Mouse (Mus musculus): ENCODE results near the gene Deup1.
"Not testable (repeated sequence)": the region's sequence is repeated elsewhere in the genome, so short reads cannot be mapped to it uniquely, and the experiment has no call there.

Gene Deup1

GRCm38 (mm10) chr9:15587157-15587854 is 40.4 kb downstream of the Deup1 start:
- no peak for ATAC-seq (ENCODE audit: low TSS enrichment)

- no peak for ATAC-seq (ENCODE audit: low TSS enrichment)
Observed at GRCm38 (mm10) chr9:15585956-15586355, 41.8 kb downstream of the Deup1 start.

- ATAC-seq (ENCODE audit: low TSS enrichment) = no peak
Observed at GRCm38 (mm10) chr9:15584209-15584608, 43.5 kb downstream of the Deup1 start.

GRCm38 (mm10) chr9:15582026-15582425 is 45.7 kb downstream of the Deup1 start:
- no peak for ATAC-seq (ENCODE audit: low TSS enrichment)

- ATAC-seq (ENCODE audit: low TSS enrichment) = no peak
Observed at GRCm38 (mm10) chr9:15580176-15580575, 47.6 kb downstream of the Deup1 start.

GRCm38 (mm10) chr9:15578946-15579345 is 48.8 kb downstream of the Deup1 start:
- ATAC-seq (ENCODE audit: low TSS enrichment) = no peak

- no peak for ATAC-seq (ENCODE audit: low TSS enrichment)
Observed at GRCm38 (mm10) chr9:15578427-15578826, 49.3 kb downstream of the Deup1 start.

GRCm38 (mm10) chr9:15574750-15575454 is 52.8 kb downstream of the Deup1 start:
- no peak for ATAC-seq (ENCODE audit: low TSS enrichment)

- no peak for ATAC-seq (ENCODE audit: low TSS enrichment)
Observed at GRCm38 (mm10) chr9:15562353-15562752, 65.4 kb downstream of the Deup1 start.

- ATAC-seq (ENCODE audit: low TSS enrichment) = no peak
Observed at GRCm38 (mm10) chr9:15560451-15560850, 67.3 kb downstream of the Deup1 start.

- ATAC-seq (ENCODE audit: low TSS enrichment) = no peak
Observed at GRCm38 (mm10) chr9:15553322-15553721, 74.4 kb downstream of the Deup1 start.

- no peak for ATAC-seq (ENCODE audit: low TSS enrichment)
Observed at GRCm38 (mm10) chr9:15551933-15552851, 75.5 kb downstream of the Deup1 start.

- ATAC-seq (ENCODE audit: low TSS enrichment) = not testable (repeated sequence)
Observed at GRCm38 (mm10) chr9:15551073-15551472, 76.7 kb downstream of the Deup1 start.

GRCm38 (mm10) chr9:15550461-15550961 is 77.2 kb downstream of the Deup1 start:
- ATAC-seq (ENCODE audit: low TSS enrichment) = no peak

GRCm38 (mm10) chr9:15541735-15542354 is 85.9 kb downstream of the Deup1 start:
- ATAC-seq (ENCODE audit: low TSS enrichment) = no peak

- no peak for ATAC-seq (ENCODE audit: low TSS enrichment)
Observed at GRCm38 (mm10) chr9:15538979-15539533, 88.7 kb downstream of the Deup1 start.

GRCm38 (mm10) chr9:15537455-15538048 is 90.2 kb downstream of the Deup1 start:
- ATAC-seq (ENCODE audit: low TSS enrichment) = no peak

- ATAC-seq (ENCODE audit: low TSS enrichment) = no peak
Observed at GRCm38 (mm10) chr9:15536861-15537426, 90.8 kb downstream of the Deup1 start.

GRCm38 (mm10) chr9:15535418-15535817 is 92.3 kb downstream of the Deup1 start:
- ATAC-seq (ENCODE audit: low TSS enrichment) = no peak

GRCm38 (mm10) chr9:15534110-15534509 is 93.6 kb downstream of the Deup1 start:
- ATAC-seq (ENCODE audit: low TSS enrichment) = no peak

Measured in frontal cortex, adult (tissue).